Mouse (Mus musculus) intestine, embryonic 14.5 days (tissue): ENCODE measurements around the gene Mapk8ip3. TPM values are rescaled to one million over a fixed set of nuclear protein-coding genes. Genes with fewer than 3 reads are reported as not detected.

ENCODE experiments used
- ATAC-seq: fragments of 200-750 bp; cut with Nextera tagmentation; replicated peaks from 2 replicates; pipeline ENCODE4 v1.8.0; 2017; ENCODE audit warnings: low read depth, moderate number of reproducible peaks, moderate TSS enrichment, moderate library complexity; ENCODE audit not compliant: low FRiP score, low TSS enrichment
- DNase-seq: peaks from one replicate; pipeline ENCODE4 v3.0.0-alpha.2; 2018; ENCODE audit warnings: low spot score
- H3K27ac ChIP-seq: fragments of 300-500 bp; sonication (generic); 2 replicates; pipeline ENCODE4 v1.5.1; 2014; ENCODE audit warnings: low read depth, mild to moderate bottlenecking, control low read depth
- H3K27me3 ChIP-seq: fragments of 300-500 bp; sonication (generic); replicated peaks from 2 replicates; pipeline ENCODE4 v1.6.1; 2014; ENCODE audit warnings: low read length, control low read depth; ENCODE audit not compliant: control insufficient read depth, insufficient read depth
- H3K36me3 ChIP-seq: fragments of 300-500 bp; sonication (generic); 2 replicates; pipeline ENCODE4 v1.6.1; 2014; ENCODE audit warnings: low read length, control low read depth; ENCODE audit not compliant: control insufficient read depth, insufficient read depth
- H3K4me1 ChIP-seq: fragments of 300-500 bp; sonication (generic); replicated peaks from 2 replicates; pipeline ENCODE4 v1.6.1; 2014; ENCODE audit warnings: low read length, control low read depth, mixed read lengths; ENCODE audit not compliant: control insufficient read depth, insufficient read depth
- H3K4me2 ChIP-seq: fragments of 300-500 bp; sonication (generic); 2 replicates; pipeline ENCODE4 v1.6.1; 2014; ENCODE audit warnings: low read length
- H3K4me3 ChIP-seq: fragments of 300-500 bp; sonication (generic); 2 replicates; pipeline ENCODE4 v1.5.1; 2014; ENCODE audit warnings: low read depth, low read length, control low read depth, mixed read lengths
- H3K9ac ChIP-seq: fragments of 300-500 bp; sonication (generic); 2 replicates; pipeline ENCODE4 v1.6.1; 2014; ENCODE audit warnings: mild to moderate bottlenecking, low read length
- H3K9me3 ChIP-seq: fragments of 300-500 bp; sonication (generic); 2 replicates; pipeline ENCODE4 v1.6.1; 2016; ENCODE audit warnings: low read length, control low read depth; ENCODE audit not compliant: control insufficient read depth
- WGBS: fragments of 180-500 bp; shearing (Covaris S2); extraction: QIAGEN DNeasy Blood & Tissue Kit; methylation state at CpG from one replicate; pipeline ENCODE4 v1.1.7; 2014; 5-methylcytosine and 5-hydroxymethylcytosine counted together
- polyA plus RNA-seq: library from polyadenylated mRNA; unstranded; fragments of >200 nt; fragmentation: Nextera tagmentation; extraction: Ambion mirVana; gene quantifications from 2 replicates; pipeline ENCODE4 v1.2.1, GENCODE M21; 2014

Gene Mapk8ip3
- polyA plus RNA-seq, 1 experiment from 2014 or later, result 36.0 TPM

DNA sequence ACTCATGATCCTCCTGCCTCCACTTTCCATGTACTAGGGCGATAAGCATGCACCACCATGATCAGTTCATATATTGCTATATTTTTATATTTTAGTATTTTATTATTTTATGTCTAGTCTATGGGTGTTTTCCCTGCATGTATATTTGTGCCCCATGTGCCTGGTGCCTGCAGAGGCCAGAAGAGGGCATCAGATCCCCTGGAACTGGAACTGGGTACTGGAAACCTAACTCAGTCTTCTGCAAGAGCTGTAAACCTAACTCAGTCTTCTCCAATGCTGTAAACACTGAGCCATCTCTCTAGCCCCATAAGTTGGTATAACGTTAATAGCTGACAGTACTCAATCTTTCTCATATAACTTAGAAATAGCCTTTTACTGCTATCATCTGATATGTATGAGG is 94.1 kb downstream of the Mapk8ip3 start:
- Histone ChIP-seq H3K4me1 (no peaks in the 10 kb centered on the region), H3K27ac (no peak overlapping the region), H3K9me3 (no peaks in the 10 kb centered on the region), H3K36me3 (no peaks in the 10 kb centered on the region), H3K4me3 (no peak overlapping the region), H3K4me2 (no peak overlapping the region), H3K27me3 (peaks cover 2% of the 10 kb centered on the region; the same call in 1 of the 2 replicates), H3K9ac (no peak overlapping the region)
- no peak for DNase-seq
- WGBS, result 57% methylated on average over 2 of the region's 2 CpGs
- no peak for ATAC-seq

Other genes with a start within 250 kb of the Mapk8ip3 start
- 7.5 and 7.7 TPM in 2 replicates for gene Syngr3, start 247.0 kb downstream of the Mapk8ip3 start, polyA plus RNA-seq
- 48.1 and 48.5 TPM in 2 replicates for gene Gfer, start 240.8 kb downstream of the Mapk8ip3 start, polyA plus RNA-seq
- gene Noxo1, start 240.7 kb downstream of the Mapk8ip3 start, polyA plus RNA-seq, result 6.4 and 7.2 TPM in 2 replicates
- gene Tbl3, start 229.3 kb downstream of the Mapk8ip3 start, polyA plus RNA-seq, result 86.2 and 90.1 TPM in 2 replicates
- 0.15 TPM in 2 replicates for gene Rnf151, start 218.9 kb downstream of the Mapk8ip3 start, polyA plus RNA-seq
- gene Rps2, start 218.9 kb downstream of the Mapk8ip3 start, polyA plus RNA-seq, result 1,745 and 1,859 TPM in 2 replicates
- 258 and 296 TPM in 2 replicates for gene Ndufb10, start 212.5 kb downstream of the Mapk8ip3 start, polyA plus RNA-seq
- gene Rpl3l, start 209.2 kb downstream of the Mapk8ip3 start, polyA plus RNA-seq, result not detected in 2 replicates
- 32.3 and 33.9 TPM in 2 replicates for gene Msrb1, start 200.3 kb downstream of the Mapk8ip3 start, polyA plus RNA-seq
- 0.24 and 1.1 TPM in 2 replicates for gene Hs3st6, start 184.0 kb downstream of the Mapk8ip3 start, polyA plus RNA-seq
- not detected in 2 replicates for gene Meiob, start 132.7 kb downstream of the Mapk8ip3 start, polyA plus RNA-seq
- gene Hagh, start 96.8 kb downstream of the Mapk8ip3 start, polyA plus RNA-seq, result 35.5 and 39.1 TPM in 2 replicates
- 30.4 and 33.9 TPM in 2 replicates for gene Fahd1, start 86.6 kb downstream of the Mapk8ip3 start, polyA plus RNA-seq
- 0.63 and 0.84 TPM in 2 replicates for gene Igfals, start 71.0 kb downstream of the Mapk8ip3 start, polyA plus RNA-seq
- gene Nubp2, start 50.6 kb downstream of the Mapk8ip3 start, polyA plus RNA-seq, result 58.8 and 61.9 TPM in 2 replicates
- gene Spsb3, start 50.3 kb downstream of the Mapk8ip3 start, polyA plus RNA-seq, result 36.3 and 37.0 TPM in 2 replicates
- gene Eme2, start 41.9 kb downstream of the Mapk8ip3 start, polyA plus RNA-seq, result 21.6 and 24.1 TPM in 2 replicates
- 100 and 110 TPM in 2 replicates for gene Mrps34, start 41.9 kb downstream of the Mapk8ip3 start, polyA plus RNA-seq
- gene Nme3, start 40.5 kb downstream of the Mapk8ip3 start, polyA plus RNA-seq, result 86.4 and 90.7 TPM in 2 replicates
- 125 and 143 TPM in 2 replicates for gene Jpt2, start 23.7 kb upstream of the Mapk8ip3 start, polyA plus RNA-seq
- 7.1 and 8.8 TPM in 2 replicates for gene Cramp1l, start 78.8 kb upstream of the Mapk8ip3 start, polyA plus RNA-seq
- 16.3 and 16.9 TPM in 2 replicates for gene Ift140, start 79.1 kb upstream of the Mapk8ip3 start, polyA plus RNA-seq
- 23.5 and 24.2 TPM in 2 replicates for gene Tmem204, start 146.6 kb upstream of the Mapk8ip3 start, polyA plus RNA-seq
- gene Telo2, start 179.0 kb upstream of the Mapk8ip3 start, polyA plus RNA-seq, result 36.7 and 42.3 TPM in 2 replicates
- not detected in 2 replicates for gene Ptx4, start 183.8 kb upstream of the Mapk8ip3 start, polyA plus RNA-seq
- gene Clcn7, start 196.4 kb upstream of the Mapk8ip3 start, polyA plus RNA-seq, result 20.0 and 22.0 TPM in 2 replicates
- gene Ccdc154, start 225.5 kb upstream of the Mapk8ip3 start, polyA plus RNA-seq, result 0.07 TPM in 2 replicates
- gene Gm38655, start 238.5 kb upstream of the Mapk8ip3 start, polyA plus RNA-seq, result 0.41 and 0.47 TPM in 2 replicates
- gene BC003965, start 247.6 kb upstream of the Mapk8ip3 start, polyA plus RNA-seq, result 36.9 and 37.1 TPM in 2 replicates